Mouse (Mus musculus): ENCODE measurements around the gene Unc5c. TPM values are rescaled to one million over a fixed set of nuclear protein-coding genes. Genes with fewer than 3 reads are reported as not detected.

Unc5c gene
- total and polyA plus RNA-seq, 3 experiments = not detected

DNA sequence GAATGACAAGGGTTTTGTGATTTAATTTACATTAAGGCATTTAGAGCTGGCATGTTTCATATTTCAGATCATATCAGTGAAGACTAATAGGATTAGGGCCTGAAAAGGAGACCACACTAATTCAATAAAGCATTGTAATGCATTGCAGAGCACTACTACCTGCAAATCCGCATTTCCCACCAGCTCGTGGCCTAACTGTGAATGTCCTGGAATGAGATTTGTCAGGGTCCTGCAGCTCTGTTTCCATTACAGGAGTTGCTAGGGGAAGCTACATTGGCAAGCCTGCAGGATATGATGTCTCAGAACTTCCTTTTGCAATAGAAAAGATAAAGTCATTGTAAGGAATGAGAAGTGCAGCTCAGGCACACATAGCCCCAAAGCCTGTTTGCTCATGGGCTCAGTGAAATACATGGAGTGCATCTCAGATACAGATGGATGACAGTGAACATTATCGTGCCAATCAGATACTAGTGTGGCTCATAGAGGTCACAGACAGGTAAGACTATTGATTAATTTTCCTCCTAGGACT, 236.4 kb downstream of the Unc5c start:
- DNase-seq (ENCODE audit: extremely low read depth) = no peak
- no peaks in the 10 kb centered on the region for H3K4me1 ChIP-seq (ENCODE audit: control insufficient read depth in 1 of 2, insufficient read depth in 2 of 2)
- H3K79me2 ChIP-seq (replicated peaks; ENCODE audit: control insufficient read depth, extremely low read depth, insufficient read depth, poor library complexity, severe bottlenecking) = no peaks in the 10 kb centered on the region
- H3K9me3 ChIP-seq (replicated peaks; ENCODE audit: low read length) = no peaks in the 10 kb centered on the region
- H3K27ac ChIP-seq (ENCODE audit: insufficient read depth, low read depth) = no peak overlapping the region
- H3K4me2 ChIP-seq (ENCODE audit: insufficient read depth, low read depth, poor library complexity, severe bottlenecking) = no peak overlapping the region
- no peaks in the 10 kb centered on the region for H3K36me3 ChIP-seq (replicated peaks in 1 of 2; ENCODE audit: control insufficient read depth in 1 of 2, insufficient read depth in 1 of 2, low read length in 1 of 2)
- dilution Hi-C loops (cut with MboI; ENCODE audit: extremely low pct_ligation_motif_present, extremely low pct_unique_long_range_greater_than_20kb, low sequenced_read_pairs) = no loop called here
- no peaks in the 10 kb centered on the region for H3K27me3 ChIP-seq (replicated peaks)
- no peak overlapping the region for H3K9ac ChIP-seq (ENCODE audit: insufficient read depth, low read depth)
- no peak overlapping the region for H3K4me3 ChIP-seq (replicated peaks in 1 of 3; ENCODE audit: low read depth in 2 of 3, low read length in 2 of 3, poor library complexity in 1 of 3)
- TF ChIP-seq UBTF (IDR thresholded peaks at IDR 0.05; ENCODE audit: low read depth, low read length) (no peak), JUN (IDR thresholded peaks at IDR 0.05; ENCODE audit: insufficient read depth, low read depth, low read length) (no peak), RCOR1 (conservative IDR thresholded peaks at IDR 0.05; ENCODE audit: low read depth, low read length) (no peak), ELF1 (IDR thresholded peaks at IDR 0.05; ENCODE audit: low read depth, low read length) (no peak), USF1 (IDR thresholded peaks at IDR 0.05; ENCODE audit: low read depth, low read length) (no peak), ZNF384 (IDR thresholded peaks at IDR 0.05; ENCODE audit: low read depth, low read length) (no peak), MEF2A (IDR thresholded peaks at IDR 0.05; ENCODE audit: borderline replicate concordance, low read depth, low read length) (no peak), MAFK (IDR thresholded peaks at IDR 0.05; ENCODE audit: insufficient replicate concordance, low read length) (no peak), MXI1 (IDR thresholded peaks at IDR 0.05; ENCODE audit: low read depth, low read length) (no peak)
- in situ Hi-C loops (cut with MboI; ENCODE audit: low pct_ligation_motif_present, low pct_unique_long_range_greater_than_20kb, low sequenced_read_pairs) = no loop called here

DNA sequence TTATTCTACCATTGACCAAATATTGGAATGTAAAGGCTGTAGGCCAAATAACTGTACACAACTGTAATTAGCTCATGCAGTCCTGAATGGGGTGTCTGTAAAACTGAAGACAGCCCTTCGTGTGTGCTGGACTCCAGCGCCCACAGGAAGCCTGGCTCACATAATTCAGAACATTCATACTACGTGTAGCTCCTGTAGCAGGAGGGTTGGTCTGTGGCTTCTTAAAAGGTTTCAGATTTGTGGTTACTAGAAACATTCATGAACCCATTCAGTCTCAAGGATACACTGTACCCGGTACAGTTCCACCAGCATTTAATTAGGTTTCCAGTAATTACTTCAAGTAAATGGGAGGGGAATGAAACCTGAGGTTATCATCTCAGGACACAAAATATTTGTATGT, 246.6 kb downstream of the Unc5c start:
- dilution Hi-C loops (cut with MboI; ENCODE audit: extremely low pct_ligation_motif_present, extremely low pct_unique_long_range_greater_than_20kb, low sequenced_read_pairs) = no loop called here
- H3K4me3 ChIP-seq (replicated peaks in 1 of 3; ENCODE audit: low read depth in 2 of 3, low read length in 2 of 3, poor library complexity in 1 of 3) = no peak overlapping the region
- in situ Hi-C loops (cut with MboI; ENCODE audit: low pct_ligation_motif_present, low pct_unique_long_range_greater_than_20kb, low sequenced_read_pairs) = no loop called here
- no peaks in the 10 kb centered on the region for H3K27me3 ChIP-seq (replicated peaks)
- no peak for DNase-seq (ENCODE audit: extremely low read depth)
- H3K9ac ChIP-seq (ENCODE audit: insufficient read depth, low read depth) = no peak overlapping the region
- H3K9me3 ChIP-seq (replicated peaks; ENCODE audit: low read length) = no peaks in the 10 kb centered on the region
- no peaks in the 10 kb centered on the region for H3K79me2 ChIP-seq (replicated peaks; ENCODE audit: control insufficient read depth, extremely low read depth, insufficient read depth, poor library complexity, severe bottlenecking)
- TF ChIP-seq MAZ (IDR thresholded peaks at IDR 0.05; ENCODE audit: low read depth, low read length) (no peak), TBP (conservative IDR thresholded peaks at IDR 0.05; ENCODE audit: low read depth, low read length) (no peak), NELFE (IDR thresholded peaks at IDR 0.05; ENCODE audit: low read depth, low read length) (no peak), PAX5 (IDR thresholded peaks at IDR 0.05; ENCODE audit: low read length) (no peak), KAT2A (IDR thresholded peaks at IDR 0.05; ENCODE audit: insufficient replicate concordance, low read length) (no peak), CTCF (conservative IDR thresholded peaks at IDR 0.05 in 1 of 2, IDR thresholded peaks at IDR 0.05 in 1 of 2; ENCODE audit: low read depth in 2 of 2, low read length in 2 of 2) (no peak), POLR2AphosphoS2 (IDR thresholded peaks at IDR 0.05; ENCODE audit: low read depth, low read length) (no peak), TCF12 (IDR thresholded peaks at IDR 0.05; ENCODE audit: low read depth, low read length) (no peak), NRF1 (IDR thresholded peaks at IDR 0.05; ENCODE audit: low read depth, low read length) (no peak), BHLHE40 (IDR thresholded peaks at IDR 0.05; ENCODE audit: low read depth, low read length) (no peak), RAD21 (IDR thresholded peaks at IDR 0.05; ENCODE audit: low read depth, low read length) (no peak)
- no peaks in the 10 kb centered on the region for H3K4me1 ChIP-seq (ENCODE audit: control insufficient read depth in 1 of 2, insufficient read depth in 2 of 2)
- no peaks in the 10 kb centered on the region for H3K36me3 ChIP-seq (replicated peaks in 1 of 2; ENCODE audit: control insufficient read depth in 1 of 2, insufficient read depth in 1 of 2, low read length in 1 of 2)
- H3K4me2 ChIP-seq (ENCODE audit: insufficient read depth, low read depth, poor library complexity, severe bottlenecking) = no peak overlapping the region
- no peak overlapping the region for H3K27ac ChIP-seq (ENCODE audit: insufficient read depth, low read depth)

All from CH12.LX (cell line).